Mouse (Mus musculus) lung, adult 10 weeks (tissue): ENCODE results near the gene Cpeb2. TPM values are rescaled to one million over a fixed set of nuclear protein-coding genes. Genes with fewer than 3 reads are reported as not detected.

Source experiments
- polyA plus RNA-seq: library from polyadenylated mRNA; stranded (reverse); fragments of 350-450 nt; fragmentation: Illumina TruSeq; extraction: RNeasy Lipid Tissue Mini Kit (QIAGEN cat#74804); gene quantifications from one replicate; pipeline ENCODE4 v1.2.3, GENCODE M21; 2014; ENCODE audit warnings: low read depth, low replicate concordance; ENCODE audit not compliant: insufficient read depth

Cpeb2 gene
- polyA plus RNA-seq = 3.4 TPM

GRCm38 (mm10) chr5:43232480-43233315, at the start of gene Cpeb2:
Gene Cpeb2 (plus strand): TSS chr5:43233170.

